Mouse (Mus musculus) lung, postnatal 14 days (tissue): ENCODE data around the gene Pex7.
A peak's percentile ranks its signal among the peaks of the same experiment; 100 is the strongest.

Source experiments
- DNase-seq: peaks from one replicate; pipeline ENCODE4 v3.0.0; 2021

Pex7 gene

DNA sequence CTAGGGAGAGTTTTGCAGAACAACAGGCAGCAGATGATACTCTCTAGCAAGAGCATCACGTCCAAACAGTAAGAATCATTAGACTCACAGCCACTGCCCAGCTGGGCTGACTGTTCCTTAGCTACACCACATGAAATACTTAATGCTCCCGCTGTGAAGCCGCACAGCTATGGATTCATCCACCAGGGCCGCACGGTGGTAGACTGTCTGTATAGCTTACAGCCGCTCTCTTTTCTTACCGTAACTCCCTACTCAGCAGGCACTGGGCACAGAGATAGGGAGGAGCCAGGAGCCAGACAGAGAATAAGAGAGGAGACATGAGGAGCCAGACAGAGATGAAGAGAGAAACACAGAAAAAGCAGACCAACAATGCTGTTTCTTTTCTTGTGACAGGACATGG lies 30.8 kb downstream of the Pex7 start:
- DNase-seq, result no peak

DNA sequence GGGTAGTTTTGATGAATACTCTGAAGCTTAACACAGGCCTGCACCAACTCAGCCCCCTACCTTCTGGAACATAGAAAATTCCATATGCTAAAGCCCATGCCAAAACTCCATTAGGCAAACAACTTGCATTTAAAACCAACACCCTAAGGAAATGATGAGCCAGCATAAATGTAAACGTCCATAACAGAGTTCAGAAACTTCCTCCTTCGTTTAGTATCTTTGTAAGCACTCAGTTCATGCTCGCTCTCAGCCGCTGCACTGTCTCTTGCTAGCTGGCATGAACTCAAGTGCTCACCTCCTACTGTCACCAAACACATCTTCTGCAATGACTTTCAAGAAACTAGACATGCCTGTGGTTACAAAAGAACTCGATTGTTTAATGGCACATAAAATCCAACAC lies 32.1 kb downstream of the Pex7 start:
- no peak for DNase-seq

DNA sequence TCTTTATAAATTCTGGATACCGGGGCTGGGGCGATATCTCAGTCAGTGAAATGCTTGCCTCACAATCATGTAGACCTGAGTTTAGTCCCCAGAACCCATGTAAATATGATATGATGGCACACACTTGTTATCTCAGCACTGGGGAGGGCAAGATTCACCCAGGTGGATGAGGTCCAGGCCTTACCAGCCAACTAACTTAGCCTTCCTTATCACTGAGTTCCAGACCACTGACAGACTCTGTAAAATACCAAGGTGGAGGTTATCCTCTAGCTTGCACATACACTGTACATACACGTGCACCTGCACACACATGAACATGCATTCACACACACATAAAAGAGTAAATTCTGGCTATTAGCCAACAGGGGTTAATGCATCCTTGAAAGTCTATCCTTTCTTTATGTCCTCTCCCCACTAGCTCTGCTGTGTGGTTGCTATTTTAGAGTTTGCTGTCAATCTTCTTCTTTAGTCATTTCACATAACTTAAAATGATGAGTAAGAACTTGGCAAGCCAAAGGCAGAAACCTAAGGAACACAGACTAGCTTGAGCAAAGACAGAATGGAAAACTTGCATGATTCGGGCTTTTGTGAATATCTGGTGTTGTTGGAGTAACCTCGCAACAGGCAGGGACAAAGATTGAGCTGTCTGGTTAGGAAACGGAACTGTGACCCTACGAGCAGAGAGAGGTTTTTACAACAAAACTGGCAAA lies 51.7 kb downstream of the Pex7 start:
- no peak for DNase-seq

DNA sequence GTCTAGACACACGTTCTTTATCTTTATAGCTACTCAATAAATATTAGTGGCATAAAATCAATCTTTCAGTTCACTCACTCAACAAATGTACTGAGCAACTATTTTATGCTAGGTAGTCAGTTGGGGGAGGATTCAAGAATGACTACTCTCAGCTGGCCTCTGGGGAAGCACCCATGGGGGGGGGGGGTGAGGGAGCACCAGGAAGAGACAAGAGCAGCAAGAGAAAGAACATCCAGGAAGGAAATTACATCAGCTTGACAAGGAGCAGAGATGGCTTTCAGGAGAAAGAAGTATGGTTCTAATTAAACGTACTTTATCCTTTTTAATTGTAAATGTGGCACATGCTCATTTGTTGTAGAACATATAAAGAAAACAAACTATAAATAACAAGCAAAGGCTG lies 53.9 kb downstream of the Pex7 start:
- no peak for DNase-seq

DNA sequence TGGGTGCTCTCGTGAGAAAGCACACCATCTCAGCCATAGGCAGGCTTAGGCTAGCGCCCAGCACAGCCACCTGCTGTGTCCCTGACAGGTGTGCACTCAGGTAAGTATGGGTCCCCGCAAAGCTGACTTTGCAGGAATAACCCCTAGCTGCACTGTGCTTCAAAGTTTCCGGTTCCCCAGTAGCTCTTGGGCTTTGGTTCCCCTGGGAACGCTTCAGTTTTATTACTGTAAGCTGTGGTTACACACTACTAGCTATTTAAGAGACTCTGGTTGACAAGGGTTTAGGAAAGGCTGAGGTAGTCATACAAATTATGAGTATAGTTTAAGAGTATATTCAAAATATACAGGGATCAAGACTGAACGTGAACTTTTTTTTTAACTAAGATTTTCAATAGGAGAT lies 54.7 kb downstream of the Pex7 start:
- DNase-seq, result no peak

DNA sequence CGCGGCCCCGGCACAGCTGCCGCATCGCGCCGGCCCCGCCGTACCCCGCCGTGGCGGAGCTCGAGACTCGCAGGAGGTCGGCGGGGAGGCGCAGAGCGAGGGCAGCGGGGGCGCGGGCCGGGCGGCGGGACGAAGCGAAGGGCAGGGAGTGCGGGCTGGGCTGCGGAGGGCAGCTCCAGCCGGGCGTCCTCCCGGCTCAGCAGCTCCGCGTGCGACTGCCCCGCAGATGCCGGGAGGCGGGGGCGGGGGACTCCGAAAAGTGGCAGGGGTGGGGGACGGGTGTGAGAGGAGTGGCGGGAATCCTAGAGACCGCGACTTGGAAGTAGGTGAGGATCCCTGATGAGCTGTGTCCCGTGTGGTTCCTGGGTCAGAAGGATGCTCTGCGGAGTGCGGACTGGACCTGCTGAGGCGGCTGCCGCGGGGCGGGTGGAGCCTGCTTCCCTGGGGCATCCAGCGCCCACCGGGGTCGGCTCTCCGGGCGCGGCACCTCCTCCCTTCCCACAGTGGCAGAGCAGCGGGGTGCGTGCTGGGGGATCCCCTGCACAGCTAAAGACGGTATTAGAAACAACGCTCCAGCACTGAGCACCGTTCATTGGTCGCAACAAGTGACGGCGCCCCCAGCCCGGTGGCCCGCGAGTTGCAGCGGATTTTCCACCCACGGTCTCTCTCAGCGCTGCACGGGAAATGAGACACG lies 56.3 kb downstream of the Pex7 start, which contains the start of gene Slc35d3:
Gene Slc35d3 (minus strand): TSS at position 462 of the 694 bp plus-strand sequence.
- peak; percentile 20 for DNase-seq

DNA sequence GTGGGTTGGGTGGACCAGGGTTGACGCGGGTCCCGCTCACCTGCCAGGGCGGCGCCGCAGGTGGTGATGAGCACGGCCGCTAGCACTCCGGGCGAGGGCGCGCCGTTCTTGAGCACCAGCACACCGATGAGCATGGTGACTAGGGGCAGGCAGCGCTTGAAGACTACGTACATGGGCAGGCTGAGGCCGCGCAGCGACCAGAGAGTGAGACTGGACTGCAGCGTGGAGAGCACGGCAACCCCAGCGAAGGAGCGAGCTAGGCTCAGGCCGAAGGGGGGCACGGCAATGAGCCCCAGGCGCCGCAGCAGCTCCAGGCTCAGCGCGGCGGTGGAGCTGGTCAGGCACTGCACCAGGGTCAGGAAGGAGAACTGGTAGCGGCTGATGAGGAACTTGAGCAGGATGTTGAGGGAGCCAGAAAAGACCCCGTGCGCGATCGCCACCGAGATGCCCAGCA lies 56.9 kb downstream of the Pex7 start:
- DNase-seq, result peak; percentile 7

DNA sequence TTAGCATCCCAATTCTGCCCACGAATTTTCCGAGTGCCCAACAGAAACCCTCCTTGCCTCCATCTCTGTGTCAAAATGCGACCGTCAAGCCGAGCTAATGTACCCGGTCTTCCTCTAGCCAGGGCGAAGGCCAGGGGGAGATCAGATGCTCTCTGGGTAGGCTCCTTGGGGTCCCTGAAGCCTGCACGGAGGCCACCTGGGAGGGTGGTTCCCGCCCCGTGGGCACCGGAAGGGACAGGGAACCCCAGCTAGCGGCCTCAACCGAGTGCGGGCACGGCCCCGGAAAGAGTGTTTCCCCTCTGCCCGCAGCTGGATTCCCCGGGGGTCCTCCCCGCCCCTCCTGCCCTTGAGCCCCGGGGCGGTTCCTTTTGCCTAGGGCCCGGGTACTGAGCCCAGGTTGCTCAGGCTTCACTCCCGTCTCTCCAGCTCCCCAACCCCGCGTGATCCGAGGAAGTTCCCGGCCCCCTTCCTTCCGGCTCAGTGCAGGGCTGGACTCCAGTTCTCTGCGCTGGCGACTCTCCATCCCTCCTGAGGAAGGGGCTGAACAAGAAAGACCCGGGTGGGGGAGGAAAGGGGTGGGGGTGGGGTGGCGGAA lies 57.6 kb downstream of the Pex7 start:
- DNase-seq, result no peak

DNA sequence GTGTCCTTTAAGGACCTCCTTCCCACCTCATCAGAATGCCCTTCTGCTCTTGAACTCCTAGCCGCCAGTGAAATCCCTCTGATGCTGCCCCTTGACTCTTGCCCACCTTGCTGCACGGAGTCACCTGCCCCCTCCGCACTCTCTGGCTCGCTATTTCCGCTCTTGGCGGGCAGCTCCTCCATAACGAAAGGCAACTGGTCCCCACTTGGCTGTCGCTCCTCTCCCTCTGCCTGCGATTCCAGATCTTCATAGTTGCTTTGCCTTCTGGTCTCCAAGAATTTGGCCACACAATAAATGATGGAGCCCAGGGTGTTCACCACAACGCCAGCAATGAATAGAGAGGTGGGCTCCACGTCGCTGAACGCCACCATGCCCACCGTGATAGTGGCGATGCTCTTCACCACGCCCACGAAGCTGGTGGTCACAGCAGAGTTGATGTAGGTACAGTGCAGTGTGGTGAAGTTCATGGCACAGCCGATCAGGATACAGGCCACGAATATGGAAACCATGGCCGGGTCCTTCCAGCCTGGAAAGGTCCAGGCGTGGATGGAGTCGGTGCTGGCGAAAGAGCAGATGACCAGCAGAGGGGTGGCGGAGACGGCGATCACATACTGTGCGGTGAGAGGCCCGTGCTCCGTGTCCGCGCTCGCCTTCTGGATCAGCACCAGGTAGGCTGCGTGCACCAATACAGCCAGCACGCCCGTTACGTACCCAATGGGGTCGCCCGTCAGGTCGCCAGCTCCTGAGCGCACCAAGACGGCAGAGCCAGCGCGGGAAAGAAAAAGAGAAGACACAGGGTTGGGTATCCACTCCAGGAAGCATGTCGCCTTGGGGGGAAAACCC lies 58.3 kb downstream of the Pex7 start:
- no peak for DNase-seq

DNA sequence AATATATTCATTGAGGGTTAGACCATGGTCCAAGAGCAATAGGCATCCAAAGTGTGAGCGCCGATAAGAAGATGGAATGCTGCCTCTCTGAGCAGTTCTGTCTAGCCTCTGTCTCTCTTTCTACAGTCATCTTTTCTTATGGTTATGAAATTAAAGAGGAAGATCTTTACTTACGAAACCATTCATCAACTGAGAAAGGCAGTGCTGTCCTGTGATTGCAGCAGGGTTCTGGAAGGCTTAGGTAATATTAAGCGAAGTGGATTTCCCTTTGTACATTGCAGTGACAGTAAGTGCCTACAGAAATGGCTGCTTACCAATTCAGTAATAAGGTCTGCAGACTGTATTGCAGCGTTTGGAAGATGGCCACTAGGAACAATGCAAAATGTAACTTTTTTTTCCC lies 67.7 kb downstream of the Pex7 start:
- no peak for DNase-seq

DNA sequence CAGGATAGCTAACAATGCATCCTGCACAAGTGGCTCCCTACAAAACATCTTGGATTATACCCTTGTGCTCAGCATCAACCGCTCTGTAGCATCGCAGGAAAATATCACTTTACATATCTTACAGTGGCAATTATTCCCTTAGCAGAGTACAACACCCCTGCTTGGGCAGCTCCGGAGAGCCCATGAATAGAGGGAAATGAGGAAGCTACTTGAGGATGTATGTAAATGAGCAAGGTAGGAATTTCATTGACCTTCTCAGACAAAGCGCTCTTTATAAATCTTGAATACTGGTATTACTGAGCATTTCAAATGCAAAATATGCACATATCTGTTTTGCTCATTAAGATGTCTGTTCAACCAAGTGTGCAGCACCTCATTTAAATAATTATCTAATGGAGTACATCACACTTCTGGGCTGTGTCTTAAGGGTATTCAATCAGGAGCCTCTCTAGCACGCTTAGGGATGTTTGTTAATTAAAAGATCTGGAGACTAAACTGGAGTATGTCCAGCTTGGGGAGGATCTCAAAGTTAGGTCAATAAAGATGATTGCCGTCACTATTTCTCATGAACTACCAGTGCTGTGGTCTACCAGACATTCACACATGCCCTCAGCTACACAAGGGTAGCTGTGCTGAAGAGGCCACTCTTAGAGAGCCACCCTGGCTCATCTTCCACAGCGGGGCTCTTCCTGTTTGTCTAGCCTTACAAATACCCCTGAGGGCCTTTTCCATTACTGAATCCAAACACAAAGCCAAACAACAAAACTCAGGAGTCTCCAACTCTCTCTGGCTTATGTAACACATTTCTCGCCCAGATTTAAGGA lies 71.4 kb downstream of the Pex7 start:
- no peak for DNase-seq

DNA sequence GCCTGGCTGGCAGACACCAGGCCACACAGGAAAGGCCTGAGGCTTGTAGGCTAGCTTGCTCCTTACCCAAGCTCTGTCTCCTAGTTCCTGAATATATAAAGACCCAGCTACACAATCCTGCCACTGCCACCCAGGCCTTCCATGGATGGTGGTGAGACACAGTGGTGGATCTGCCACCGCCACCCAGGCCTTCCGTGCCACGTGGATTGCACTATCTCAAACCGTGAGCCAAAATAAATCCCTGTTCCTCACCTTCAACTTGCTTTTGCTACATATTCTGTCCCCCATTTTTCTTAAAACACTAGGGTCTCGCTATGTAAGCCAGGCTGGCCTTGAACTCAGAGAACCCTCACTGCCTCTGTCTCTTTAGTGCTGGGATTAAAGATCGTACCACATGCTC lies 73.3 kb downstream of the Pex7 start:
- DNase-seq, result no peak

DNA sequence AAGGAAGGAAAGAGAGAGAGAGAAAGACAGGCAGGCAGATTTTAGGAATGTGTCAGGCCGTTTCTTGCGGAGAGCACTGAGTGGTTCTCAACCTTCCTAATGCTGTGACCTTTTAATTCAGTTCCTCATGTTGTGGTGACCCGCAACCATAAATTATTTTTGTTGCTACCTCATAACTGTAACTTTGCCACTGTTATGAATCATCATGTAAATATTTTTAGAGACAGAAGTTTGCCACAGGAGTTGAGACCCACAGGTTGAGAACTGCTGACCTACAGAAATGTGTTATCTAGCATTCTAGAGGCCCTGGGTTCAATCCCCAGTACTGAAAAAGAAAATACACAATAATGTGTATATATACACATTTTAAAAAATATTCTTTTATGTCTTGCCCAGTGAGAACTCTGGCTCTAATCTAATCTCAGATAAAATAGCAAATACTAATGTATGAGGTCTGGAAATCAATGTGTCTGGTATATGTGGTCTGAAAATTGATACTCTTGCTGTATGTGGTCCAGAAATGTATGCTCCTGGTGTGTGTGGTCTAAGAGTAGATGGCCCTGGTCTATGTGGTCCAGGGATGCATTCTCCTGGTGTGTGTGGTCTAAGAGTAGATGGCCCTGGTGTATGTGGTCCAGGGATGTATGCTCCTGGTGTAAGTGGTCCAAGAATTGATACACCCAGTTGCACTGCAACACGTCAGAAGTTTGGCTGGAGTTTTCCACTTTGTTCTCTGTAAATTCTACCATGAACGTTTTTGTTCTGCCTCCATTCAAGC lies 76.2 kb downstream of the Pex7 start:
- no peak for DNase-seq

DNA sequence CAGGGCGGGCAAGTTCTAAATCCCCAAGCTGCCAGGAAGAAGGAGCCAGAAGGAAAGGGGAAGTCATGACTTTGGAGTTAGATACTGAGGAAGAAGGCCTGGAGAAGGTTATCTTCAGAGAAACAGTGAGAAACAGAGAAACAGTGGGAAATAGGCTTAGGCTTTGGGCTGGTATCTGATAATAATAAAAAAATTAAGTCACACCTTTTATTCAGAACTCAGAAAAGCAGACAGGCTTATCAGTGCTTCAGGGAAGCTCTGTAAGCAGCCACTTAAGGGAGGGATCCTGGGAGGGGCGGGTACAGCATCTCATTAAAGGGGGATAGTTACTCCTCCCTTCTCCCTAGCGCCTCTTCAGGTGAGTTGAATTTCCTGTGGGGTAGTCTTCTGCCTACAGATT lies 86.5 kb downstream of the Pex7 start:
- DNase-seq, result no peak

DNA sequence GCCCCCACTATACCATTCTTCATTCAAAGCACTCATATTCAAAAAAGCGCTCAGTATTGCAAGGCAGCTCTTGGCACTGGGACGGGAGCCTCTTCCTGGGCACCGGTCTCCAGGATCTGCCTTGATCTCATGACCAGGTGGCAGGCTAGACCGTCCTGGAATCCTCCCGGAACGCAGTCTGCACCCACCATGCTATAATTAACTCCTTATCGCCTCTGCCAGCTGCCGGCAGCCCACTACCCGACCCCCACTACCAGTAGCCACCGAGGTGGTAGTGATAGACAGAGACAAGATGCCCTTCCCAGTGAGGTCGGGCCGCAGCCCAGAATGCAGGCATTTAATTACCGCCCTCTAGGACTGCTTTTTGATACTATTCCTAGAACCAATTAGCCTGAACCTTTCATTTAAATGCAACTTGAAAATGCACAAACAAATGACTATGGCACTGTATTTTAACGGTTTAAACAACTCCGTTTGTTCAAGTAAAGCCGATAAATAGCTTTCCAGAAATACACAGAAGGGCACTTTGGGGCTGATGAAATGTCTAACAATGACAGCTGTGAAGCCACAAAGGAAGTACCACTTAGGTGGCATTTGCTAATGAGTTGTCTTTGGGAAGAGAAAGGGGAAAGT lies 88.7 kb downstream of the Pex7 start:
- DNase-seq, result no peak

DNA sequence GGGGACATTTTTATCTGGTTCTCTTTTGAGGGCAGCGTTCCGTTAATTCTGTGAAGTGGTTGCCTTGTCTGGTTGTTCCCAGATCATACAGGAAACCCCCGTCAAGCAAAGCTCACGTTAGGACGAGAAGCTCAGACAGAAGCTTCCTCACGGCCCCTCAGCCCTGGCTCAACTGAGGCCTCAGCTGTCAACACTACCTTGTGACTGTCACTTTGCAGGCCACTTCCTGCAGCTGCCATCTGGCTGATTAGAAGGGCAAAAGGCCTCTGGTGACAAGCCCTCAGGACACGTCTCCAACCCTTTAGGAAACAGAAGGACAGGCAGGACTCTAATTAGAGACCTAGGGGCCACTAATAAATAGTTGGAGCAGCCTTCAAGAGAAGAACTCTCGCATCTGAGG lies 92.1 kb downstream of the Pex7 start:
- DNase-seq, result no peak

DNA sequence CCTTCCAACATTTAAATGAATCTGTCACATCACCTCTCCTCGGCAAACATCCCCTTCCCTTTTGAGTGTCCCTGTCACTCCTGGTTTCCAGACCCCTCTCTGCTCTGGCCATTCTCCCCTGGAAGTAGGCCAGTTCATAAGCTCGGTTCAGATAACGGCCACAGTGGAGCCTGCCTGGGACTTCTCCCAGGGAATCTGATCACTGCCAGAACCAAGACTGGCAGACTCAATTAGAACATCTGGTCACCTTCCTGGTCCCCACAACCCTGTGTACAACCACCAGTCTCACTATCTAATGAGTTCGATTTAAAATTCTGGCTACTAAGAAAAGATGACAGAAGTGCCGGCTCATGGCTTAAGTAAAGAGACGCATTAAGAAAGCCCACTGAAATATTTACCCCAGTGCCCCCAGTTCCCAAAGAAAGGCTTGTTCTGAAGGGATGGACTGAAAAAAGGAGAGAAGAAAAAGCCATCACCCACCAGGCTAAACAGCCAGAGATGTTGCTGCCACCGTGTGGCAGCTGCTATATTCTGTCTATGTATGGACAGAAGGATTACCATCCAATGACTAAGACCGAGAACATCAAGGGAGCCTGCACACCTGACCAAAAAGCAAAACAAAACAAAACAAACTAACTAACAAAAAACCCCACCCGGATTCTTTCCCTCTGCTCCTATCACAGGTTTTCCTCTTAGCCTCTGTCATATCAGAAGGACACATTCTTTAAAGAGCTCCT lies 95.9 kb downstream of the Pex7 start:
- DNase-seq, result peak; percentile 16

DNA sequence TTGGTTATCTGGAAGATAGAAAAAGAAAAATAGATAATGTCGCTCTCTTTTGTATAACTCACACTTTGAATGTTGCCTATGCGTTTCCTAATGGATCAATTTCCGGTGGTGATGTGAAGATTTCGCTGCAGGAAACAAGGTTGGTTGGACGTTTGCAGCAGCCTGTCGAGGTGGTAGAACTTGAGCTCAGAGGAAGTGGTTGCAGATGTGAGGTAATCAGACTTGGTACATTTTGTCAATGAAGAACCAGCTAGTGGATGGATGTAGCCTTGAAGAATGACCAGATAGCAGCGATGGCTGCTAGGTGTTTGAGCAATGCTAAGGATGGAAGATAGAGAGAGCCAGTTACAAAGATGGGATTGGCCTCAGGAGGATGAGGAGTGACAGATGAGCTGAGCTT lies 102.7 kb downstream of the Pex7 start:
- no peak for DNase-seq
